Mouse (Mus musculus): ENCODE data around the gene Aldh1b1. TPM values are rescaled to one million over a fixed set of nuclear protein-coding genes. Genes with fewer than 3 reads are reported as not detected.

Aldh1b1 gene
- total RNA-seq (2015) (10.4 and 11.6 TPM in 2 replicates), total RNA-seq (2017) (36.2 and 41.9 TPM in 2 replicates)

DNA sequence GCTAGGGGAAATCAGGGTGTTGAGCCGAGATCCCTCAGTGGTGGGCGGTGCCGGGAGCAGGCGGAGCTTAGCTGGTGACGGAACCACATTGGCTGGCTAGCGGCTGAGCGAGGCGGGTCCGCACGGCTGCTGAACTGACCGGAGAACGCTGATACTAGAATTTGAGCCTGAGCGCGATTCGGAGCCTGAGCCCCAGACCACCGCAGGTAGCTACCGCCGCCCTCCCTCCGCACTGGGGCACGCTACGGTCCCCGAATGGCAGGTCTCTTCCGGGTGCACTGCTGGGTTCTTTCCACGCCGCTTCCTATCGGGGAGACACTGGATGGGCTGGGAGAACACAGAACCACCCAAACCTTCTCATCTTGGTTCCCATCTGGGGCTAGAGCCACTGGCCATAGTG, at the start of gene Aldh1b1:
Gene Aldh1b1 (plus strand): TSS at position 59 of the 400 bp plus-strand sequence.
- ATAC-seq (ENCODE audit: poor library complexity, severe bottlenecking): peak; percentile 92

DNA sequence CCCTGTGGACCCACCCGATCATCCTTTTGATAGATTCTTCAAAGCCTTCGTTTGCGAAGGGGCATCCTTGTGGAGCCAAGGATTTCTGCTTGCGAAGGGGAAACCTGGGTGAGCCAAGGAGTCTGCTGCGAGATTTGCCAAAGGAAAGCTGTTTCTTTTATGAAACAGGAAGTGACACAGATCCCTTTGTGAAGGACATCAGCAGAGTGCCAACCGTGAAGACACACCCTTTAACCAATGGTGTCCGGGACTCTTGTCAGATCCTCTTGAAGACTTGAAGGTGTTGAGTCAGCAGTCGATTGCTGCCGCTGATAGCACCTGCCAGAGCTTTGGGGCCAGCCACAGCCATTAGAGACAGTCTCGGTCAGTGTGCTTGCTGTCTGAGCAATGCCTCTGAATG, 49.4 kb upstream of the Aldh1b1 start:
- ATAC-seq (ENCODE audit: poor library complexity, severe bottlenecking): peak; percentile 85

DNA sequence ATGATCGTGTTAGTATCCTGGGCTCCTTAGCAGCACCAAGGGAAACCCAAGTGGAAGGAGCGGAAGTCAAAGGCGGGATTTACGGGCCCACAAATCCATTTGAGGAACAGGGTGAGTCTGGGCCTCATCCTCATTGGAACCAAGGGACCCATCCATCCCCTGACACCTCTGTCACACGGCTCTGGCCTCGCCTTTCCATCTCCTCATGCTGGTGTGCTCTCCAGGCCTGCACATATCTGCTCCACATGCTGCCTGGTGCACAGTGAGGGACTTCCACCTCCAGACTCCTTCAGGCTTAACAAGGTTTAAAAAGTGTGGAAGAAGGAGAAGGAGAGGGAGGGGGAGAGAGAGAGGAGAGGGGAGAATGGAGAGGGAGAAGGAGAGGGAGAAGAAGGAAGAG, 48.3 kb upstream of the Aldh1b1 start:
- no peak for ATAC-seq (ENCODE audit: poor library complexity, severe bottlenecking)

DNA sequence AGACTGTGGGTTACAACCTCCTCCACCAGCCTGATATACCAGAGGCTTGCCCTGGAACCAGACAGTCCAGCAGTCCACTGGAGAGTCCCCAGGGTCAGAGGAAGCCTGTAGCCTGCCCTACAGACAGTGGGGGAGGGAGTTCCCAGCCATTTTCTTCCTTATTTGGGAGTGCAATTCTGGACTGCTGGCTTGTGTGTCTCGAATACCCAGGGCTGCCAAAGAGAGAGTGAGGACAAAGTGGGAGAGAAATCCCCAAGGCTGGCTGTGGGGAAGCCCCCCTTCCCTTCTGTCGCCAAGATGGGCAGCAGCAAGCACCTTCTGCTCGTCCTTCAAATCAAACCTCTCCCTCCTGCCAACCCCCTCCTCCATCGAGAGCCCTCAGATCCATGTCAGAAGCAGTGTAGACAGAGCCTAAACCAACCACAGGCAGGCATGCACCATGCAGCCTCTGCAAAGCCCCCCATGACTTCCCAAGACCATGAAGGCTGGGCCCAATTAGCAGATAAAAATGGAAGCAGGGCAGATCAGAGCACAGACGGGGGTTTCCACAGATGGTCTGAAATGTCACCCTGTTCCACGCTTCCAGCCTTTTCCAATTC, 45.5 kb upstream of the Aldh1b1 start:
- no peak for ATAC-seq (ENCODE audit: poor library complexity, severe bottlenecking)

DNA sequence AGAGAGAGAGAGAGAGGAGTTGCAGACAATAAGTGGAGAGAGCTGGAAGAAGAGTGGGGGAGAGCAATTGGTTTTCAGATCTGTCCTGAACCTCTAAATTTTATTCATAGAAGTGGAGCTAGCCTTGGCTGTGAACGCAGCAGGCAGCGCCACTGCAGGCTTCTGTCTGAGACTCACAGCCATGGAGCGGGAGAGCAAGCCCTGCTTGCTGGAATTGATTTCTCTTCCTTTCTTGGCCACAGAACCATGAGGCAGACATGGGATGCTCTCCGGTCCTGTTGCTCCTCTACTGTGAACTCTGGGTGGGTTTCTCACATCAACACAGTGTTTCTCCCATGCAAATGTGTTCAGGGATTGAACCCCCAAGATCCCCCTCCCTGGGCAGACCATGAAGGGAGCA, 44.7 kb upstream of the Aldh1b1 start:
- ATAC-seq (ENCODE audit: poor library complexity, severe bottlenecking): no peak

DNA sequence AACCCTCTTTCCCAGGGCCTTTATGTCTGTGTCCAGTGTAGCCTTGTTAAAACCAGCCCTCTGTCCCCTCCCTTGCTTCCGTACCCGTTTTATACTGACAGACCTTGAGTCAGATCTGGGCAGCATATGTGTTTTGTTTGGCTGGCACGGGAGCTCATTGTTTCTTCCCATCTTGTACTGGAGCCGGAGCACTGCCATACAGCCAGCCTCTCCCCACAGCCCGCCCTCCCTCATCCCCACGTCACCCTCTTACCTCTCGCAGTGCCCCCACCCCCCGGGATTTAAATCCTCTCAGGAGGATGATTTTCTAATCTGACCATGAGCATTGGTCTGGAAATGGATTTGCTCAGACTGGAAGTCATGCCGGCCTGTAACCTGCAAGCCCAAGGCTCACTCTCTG, 43.7 kb upstream of the Aldh1b1 start:
- ATAC-seq (ENCODE audit: poor library complexity, severe bottlenecking): no peak

DNA sequence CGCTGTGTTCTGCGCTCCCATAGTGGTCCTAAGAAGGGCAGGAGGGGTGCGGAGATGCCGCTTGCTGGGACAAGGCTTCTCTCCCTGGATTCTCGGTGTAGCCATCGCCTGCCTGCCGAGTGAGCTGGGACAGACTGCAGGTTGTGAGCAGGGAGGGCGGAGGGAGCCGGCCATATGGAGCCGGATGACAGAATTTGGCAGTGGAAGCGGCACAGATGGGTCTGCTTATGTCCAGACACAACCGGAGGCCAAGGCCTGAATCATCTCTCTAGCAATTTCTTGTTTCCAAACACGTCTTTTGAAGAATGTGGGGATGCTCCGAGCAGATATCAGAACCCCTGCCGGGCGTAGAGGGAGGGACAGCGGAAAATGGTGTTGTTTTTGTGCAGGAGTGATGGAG, 42.9 kb upstream of the Aldh1b1 start:
- ATAC-seq (ENCODE audit: poor library complexity, severe bottlenecking): no peak

DNA sequence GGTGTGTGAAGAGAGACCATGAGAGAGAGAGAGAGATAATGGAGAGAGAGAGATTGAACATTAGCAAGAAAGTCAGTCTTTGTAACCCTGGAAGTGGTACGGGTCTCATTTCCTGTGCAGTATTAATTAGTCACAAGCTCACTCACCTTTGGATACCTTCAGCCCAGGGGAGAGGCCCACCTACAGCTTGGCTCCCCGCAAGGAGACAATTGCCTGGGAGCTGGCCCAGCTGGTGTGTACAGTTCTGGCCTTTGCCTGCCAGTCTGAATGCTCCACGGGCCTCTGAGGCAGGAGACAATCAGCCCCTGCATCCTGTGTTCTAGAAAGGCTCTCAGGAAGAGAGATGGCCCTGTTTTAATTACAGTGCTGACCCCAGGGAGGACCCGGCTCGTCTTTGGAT, 40.9 kb upstream of the Aldh1b1 start:
- no peak for ATAC-seq (ENCODE audit: poor library complexity, severe bottlenecking)

DNA sequence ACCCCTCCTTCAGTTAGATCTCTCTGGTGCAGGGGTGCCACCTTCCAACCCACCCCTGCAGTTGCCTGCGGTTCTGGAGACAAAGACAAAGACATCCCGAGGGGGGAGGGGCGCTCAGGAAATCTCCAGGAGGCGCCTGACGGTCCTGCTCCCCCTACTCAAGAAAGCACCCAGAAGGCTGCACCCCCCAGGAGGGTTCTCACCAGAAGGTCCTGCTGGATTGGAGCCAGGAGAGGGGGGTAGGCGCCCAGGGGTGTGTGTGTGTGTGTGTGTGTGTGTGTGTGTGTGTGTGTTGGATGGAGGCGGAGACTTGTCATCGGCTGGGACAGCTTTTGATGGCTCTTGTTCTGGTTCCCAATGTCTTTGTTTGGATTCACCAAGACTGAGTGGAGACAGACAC, 39.4 kb upstream of the Aldh1b1 start:
- ATAC-seq (ENCODE audit: poor library complexity, severe bottlenecking): no peak

DNA sequence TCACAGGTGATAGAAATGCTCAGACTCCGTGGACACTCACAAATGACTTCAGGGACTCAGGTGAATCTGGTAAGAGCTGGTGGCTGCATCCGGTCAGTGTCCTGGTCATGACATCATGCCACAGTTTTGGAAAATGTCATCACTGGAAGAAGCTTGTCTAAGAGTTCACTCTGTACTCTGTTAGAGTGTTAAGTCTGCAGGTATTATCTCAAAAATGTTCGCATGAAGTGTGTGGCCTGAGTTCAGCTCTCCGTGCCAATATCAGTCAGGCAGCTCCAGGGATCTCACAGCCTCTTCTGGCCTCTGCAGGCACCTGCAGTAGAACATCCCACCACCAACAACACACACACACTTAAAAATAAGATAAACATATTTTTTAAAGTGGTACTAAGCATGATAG, 36.2 kb upstream of the Aldh1b1 start:
- ATAC-seq (ENCODE audit: poor library complexity, severe bottlenecking): no peak

DNA sequence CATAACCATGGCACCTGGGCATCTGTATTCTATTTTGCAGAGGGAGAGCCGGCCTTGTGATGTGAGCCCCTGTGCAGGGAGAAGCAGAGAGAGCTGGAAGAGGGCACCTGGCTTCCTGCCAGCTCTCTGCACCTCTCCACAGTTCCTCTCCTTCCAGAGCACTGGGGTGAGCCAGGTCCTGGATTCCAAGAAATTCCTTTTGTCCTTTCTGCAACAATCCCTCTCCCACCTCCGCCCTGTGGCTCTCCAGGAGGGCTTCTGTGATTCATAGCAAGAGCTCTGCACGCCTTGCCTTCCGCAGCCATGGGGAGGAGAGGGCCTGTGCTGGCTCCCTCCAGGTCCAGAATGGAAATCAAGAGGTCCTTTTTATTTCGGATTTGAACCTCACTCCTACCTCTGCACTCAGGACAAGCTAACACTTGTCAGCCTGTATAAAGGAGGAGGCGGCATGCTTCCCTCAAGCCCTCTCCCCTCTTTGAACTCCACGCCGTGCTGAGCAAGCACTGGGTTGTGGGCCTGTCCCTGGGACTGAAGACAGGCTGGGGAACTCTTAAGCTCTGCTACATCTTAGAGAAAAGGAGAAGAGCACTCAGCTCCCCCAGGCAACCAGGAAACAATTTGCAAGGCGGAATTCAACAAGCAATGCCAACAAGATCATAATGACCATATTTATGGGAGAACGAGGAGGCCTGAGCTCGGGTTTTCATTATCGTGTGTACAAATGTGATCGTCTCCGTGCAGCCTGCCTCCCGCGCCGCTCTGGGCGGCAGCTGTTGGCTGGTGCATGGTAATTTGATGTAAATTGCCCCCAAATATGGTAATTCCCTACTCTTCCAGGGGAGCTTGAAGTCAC, 35.3 kb upstream of the Aldh1b1 start:
- ATAC-seq (ENCODE audit: poor library complexity, severe bottlenecking): peak; percentile 18; the same call in 1 of the 2 replicates

DNA sequence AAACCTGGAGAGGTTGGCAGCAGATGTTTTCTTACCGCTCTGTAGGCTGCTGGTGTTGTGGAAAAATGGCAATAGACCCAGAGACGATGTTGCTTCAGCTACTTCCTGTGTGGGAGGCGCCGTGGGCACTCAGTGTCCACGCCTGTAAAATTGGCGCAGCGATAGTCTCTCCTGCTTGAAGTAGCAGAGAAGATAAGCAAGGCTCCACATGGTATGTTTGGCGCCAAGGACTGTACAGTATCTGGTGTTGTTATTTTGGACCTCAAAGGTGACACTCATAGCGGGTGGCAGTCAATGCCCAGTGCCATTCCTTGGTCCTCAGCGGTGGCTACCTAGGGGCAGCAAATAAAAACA, 34.7 kb upstream of the Aldh1b1 start:
- peak; percentile 71 for ATAC-seq (ENCODE audit: poor library complexity, severe bottlenecking)

DNA sequence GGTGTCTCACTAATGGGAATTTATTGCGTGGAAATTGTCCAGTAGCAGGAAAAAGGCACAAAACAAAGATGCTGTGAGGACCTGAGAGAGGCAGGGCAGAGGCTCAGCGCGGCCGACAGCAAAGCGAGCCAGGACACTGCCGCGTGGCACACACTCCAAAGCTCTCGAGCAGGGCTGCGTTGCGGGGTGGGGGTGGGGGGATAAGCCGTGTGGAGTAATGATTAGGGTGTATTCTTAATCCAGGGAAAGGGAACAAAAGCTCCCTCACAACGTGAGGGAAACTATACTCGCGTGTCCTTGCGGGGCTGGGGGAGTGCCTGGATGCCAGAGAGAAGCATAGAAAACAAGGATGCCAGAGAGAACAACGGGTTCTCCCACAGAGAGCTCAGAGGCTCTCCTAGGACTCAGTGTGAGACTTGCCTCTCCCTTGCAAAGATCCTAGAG, 33.7 kb upstream of the Aldh1b1 start:
- no peak for ATAC-seq (ENCODE audit: poor library complexity, severe bottlenecking)

DNA sequence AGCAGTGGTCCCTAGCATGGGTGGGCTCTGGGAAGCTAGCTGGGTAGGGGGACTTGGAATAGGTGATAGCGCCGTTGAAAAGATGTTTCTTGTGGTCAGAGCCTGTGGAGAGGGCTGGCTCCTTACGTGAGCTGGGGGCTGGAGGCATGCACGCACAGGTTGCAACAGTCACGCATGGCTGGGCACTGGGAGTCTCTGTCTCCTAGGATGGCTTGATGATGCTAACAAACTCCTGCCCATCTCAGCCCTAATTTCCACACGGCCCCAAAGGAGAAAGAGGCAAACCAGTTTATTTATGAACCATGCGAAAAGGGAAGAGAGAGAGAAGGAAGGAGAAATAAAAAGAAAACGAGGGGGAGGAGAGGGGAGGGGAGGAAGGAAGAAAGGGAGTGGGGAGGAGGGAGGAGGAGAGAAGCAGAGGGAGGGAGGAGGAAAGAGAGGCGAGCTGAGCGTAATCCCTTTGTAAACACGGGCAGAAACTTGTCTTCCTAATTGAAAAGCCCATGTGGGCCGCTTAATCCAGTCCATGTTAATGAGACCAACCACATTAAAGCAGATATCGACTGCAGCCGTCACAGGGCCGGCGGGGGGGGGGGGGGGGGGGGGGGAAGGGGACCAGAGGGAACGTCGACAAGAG, 33.1 kb upstream of the Aldh1b1 start:
- no peak for ATAC-seq (ENCODE audit: poor library complexity, severe bottlenecking)

DNA sequence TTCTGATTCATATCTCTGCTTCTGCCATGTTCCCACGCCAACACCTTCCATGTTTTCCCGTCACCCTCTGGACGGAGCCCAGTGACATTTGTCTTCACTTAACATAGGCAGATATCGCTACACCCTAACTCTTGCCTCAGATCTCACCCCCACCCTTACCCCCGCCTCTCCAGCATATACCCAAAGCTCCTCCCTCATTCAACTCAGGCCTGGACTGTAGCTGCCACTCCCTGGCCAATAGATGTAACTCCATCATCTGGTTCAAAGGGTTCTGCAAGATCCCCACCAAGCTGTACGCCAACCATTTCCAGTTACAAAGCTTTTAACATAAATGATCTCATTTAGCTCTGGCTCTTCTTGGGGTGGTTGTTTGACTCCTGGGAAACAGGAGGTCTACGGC, 32.0 kb upstream of the Aldh1b1 start:
- no peak for ATAC-seq (ENCODE audit: poor library complexity, severe bottlenecking)

DNA sequence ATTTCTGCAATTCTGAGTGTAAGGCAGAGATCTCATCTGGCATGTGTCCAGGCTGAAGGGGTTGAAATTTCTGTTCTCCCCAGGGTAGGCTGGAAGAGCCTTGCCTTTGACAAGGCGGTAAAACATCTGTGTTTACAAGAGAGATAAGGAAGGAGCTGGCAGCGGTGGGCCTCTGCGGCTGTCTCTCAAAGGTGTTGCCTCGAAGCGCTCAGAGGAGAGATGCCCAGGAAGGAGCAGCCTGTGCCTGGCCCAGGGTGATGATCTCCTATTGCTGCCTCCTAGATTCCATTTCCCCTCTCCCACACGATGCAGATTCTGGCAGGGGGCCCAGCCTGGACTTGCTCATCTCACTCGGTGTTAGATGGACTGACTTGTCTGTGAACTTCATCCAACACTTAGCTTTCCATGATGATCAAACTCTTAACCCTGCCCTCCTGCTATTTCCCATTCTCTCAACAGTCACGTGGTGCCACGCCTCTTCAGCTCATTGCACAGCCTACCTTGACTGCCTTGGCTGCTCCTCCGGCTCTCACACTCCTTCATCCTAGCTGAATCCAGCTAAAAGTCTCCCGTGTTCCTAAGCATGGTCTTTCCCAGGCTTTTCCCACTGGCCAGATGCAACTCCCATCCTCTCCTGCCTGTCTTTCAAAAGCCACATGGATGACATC, 30.8 kb upstream of the Aldh1b1 start:
- no peak for ATAC-seq (ENCODE audit: poor library complexity, severe bottlenecking)

DNA sequence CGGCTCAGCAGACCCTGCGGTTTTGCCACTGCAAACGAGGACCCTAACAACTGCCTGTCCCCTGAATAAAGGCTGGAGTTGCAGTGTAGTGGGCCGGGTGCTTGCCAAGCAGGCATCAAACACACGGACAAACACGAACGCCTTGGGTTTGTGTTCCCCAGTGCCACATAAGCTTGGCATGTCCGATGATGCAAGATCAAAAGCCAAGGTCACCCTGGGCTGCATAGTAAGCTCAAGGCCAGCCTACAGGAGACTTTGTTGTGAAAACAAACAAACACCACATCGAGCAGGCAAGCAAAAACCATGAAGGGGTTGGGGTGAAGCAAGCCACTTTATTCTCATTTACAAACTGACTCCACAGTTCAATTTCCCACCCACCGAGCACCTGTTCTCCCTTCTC, 29.7 kb upstream of the Aldh1b1 start:
- ATAC-seq (ENCODE audit: poor library complexity, severe bottlenecking): no peak

DNA sequence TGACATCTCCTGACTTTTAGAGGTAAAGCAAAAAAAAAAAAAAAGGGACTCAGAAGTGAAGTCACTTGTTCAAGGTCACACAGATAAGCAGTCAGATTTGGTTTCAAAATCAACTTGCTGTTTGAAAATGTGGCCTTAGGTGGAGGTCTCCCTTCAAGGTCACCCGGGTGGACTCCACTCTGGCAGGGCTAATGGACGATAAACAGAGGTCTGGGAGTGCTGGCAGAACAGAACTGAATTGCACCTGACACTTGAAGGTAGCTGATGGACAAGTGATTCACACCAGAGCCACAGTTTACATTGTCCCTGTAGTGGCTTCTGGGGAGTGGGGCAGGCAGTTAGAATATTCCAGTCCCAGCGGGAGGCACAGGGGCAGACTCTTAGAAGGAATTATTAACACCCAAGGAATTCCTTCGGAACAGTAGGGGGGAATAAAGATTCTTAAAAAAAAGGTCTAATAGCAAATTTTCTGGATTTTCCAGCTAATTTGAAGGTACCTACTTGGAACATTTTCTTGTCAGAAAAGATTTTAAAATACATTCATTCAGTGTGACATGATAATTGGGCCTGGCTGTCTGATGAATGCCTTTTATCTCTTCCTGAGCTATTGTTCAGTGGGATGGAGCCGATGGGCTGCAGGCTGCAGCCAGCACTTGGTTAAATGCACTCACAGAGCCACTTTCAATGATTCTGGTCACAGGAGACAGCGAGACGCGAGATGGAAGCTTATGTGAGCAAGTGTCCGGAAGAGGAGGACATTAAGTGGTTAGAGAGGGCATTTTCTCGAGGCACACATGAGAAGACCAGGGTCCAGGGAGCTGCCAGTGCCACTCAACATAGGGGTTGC, 28.8 kb upstream of the Aldh1b1 start:
- ATAC-seq (ENCODE audit: poor library complexity, severe bottlenecking): no peak

DNA sequence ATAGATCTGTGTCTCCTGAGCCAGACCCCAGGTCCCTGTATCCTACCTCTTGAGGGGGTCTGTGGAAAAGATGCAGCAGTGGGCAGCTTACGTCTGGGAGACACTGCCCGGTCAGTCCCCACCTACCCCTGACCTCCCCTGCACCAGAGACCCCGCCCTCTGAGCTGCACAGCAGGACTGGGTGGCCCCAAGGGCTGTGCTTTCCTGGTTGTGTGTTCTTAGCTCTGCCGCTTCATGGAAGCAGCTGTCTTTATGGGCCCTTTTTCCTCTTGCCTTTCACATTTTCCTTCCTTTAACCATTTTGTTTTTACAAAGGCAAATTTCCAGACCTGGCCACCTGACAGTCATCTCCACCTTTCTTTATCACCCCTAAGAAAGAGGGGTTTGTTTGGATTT, 28.2 kb upstream of the Aldh1b1 start:
- ATAC-seq (ENCODE audit: poor library complexity, severe bottlenecking): no peak

DNA sequence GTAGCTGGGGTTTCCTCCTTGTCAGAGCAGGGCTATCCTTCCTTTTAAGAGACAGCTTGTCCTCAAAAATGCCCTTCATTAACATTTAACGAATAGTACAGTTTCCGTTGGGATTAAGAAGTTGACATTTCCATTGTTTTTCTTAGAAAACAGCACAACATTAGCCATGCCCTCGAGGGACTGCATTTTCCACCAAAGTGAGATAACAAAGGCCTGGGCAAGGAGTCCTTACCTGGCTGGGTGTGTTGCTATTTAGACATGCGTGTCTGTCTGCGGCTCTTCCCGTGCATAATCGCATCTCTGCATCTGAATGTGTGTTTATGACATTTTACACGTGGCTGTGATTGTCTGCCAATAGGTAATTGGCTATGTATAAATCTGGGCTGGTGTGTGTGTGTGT, 27.6 kb upstream of the Aldh1b1 start:
- ATAC-seq (ENCODE audit: poor library complexity, severe bottlenecking): no peak

DNA sequence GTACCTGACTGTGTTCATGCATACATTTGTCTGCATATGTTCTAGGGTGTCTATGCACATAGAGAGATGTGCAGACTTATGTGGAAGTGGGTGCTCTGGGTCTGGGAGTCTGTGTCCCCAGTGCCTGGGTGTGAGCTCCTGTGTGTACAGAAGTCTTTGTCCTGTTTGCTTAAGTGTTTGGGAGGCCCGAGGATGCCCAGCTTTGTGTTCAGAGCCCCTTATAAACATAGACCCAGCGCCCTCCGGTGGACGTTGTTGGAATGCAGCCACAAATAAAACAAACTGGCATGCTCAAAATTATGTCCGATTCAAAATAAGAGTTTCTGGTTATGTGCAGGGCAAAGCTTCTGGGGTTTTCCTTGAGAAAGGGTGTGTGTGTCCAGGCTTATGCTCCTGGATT, 27.2 kb upstream of the Aldh1b1 start:
- no peak for ATAC-seq (ENCODE audit: poor library complexity, severe bottlenecking)

Data from megakaryocyte, adult 5-6 weeks (primary cell).